Mouse (Mus musculus) liver, adult 2 months (tissue): ENCODE data around the gene Gm42906. TPM values are rescaled to one million over a fixed set of nuclear protein-coding genes. Genes with fewer than 3 reads are reported as not detected.

ENCODE experiments used
- DNase-seq: peaks from one replicate; pipeline ENCODE4 v3.0.0-alpha.2; 2011; ENCODE audit warnings: low read depth, low spot score; ENCODE audit errors: extremely low read depth
- H3K27ac ChIP-seq: fragments of 200-500 bp; replicated peaks from 2 replicates; pipeline ENCODE4 v1.5.1; 2012; ENCODE audit warnings: low read depth, mild to moderate bottlenecking, control low read depth, inconsistent platforms, low read length; ENCODE audit not compliant: insufficient read depth
- H3K27me3 ChIP-seq: fragments of 200-500 bp; 2 replicates; pipeline ENCODE4 v1.6.1; 2012; ENCODE audit warnings: mild to moderate bottlenecking, moderate library complexity, low read length, inconsistent platforms; ENCODE audit not compliant: control insufficient read depth, insufficient read depth
- H3K36me3 ChIP-seq: fragments of 200-500 bp; 2 replicates; pipeline ENCODE4 v1.6.1; 2012; ENCODE audit warnings: low read length, inconsistent platforms; ENCODE audit not compliant: control insufficient read depth, insufficient read depth
- H3K4me1 ChIP-seq: fragments of 200-500 bp; 2 replicates; pipeline ENCODE4 v1.6.1; 2011; ENCODE audit warnings: low read length; ENCODE audit not compliant: control insufficient read depth, insufficient read depth
- H3K4me3 ChIP-seq: fragments of 200-500 bp; 2 replicates; pipeline ENCODE4 v1.5.1; 2011; ENCODE audit warnings: low read depth, mild to moderate bottlenecking, control low read depth, low read length, moderate library complexity; ENCODE audit not compliant: insufficient read depth
- H3K79me2 ChIP-seq: fragments of 200-500 bp; 2 replicates; pipeline ENCODE4 v1.6.1; 2012; ENCODE audit warnings: inconsistent platforms, mild to moderate bottlenecking, low read length, moderate library complexity; ENCODE audit not compliant: control insufficient read depth, insufficient read depth
- H3K9ac ChIP-seq: fragments of 200-500 bp; 2 replicates; pipeline ENCODE4 v1.6.1; 2012; ENCODE audit warnings: low read depth, mild to moderate bottlenecking, control low read depth, inconsistent platforms, low read length
- CTCF ChIP-seq: fragments of 200-500 bp; IDR thresholded peaks from 2 replicates; pipeline ENCODE4 v1.5.1; 2011; ENCODE audit warnings: low read depth, low read length, control low read depth
- POLR2A ChIP-seq: fragments of 200-500 bp; IDR thresholded peaks from 2 replicates; pipeline ENCODE4 v1.6.1; 2011; ENCODE audit warnings: low read length, control low read depth; ENCODE audit not compliant: insufficient read depth; ENCODE audit errors: extremely low read depth
- WGBS: fragments of 180-500 bp; shearing (Covaris S2); methylation state at CpG from one replicate; pipeline ENCODE4 v1.1.7; 2018; 5-methylcytosine and 5-hydroxymethylcytosine counted together
- polyA plus RNA-seq: library from polyadenylated mRNA; depleted of rRNA; stranded (reverse); fragments of >200 nt; gene quantifications from 2 replicates; pipeline ENCODE4 v1.2.3, GENCODE M21; 2012
- total RNA-seq: library from RNA; depleted of rRNA; stranded (reverse); fragments of >200 nt; gene quantifications from 2 replicates; pipeline ENCODE4 v1.2.3, GENCODE M21; 2014

Gm42906 gene
- total and polyA plus RNA-seq, 2 experiments: not detected

GRCm38 (mm10) chr5:151193885-151194520 is 234.0 kb downstream of the Gm42906 start:
- peaks cover 8% of the 10 kb centered on the region for H3K4me1 ChIP-seq
- H3K9ac ChIP-seq: no peak overlapping the region
- H3K27ac ChIP-seq: no peak overlapping the region
- peaks cover 3% of the 10 kb centered on the region; the same call in 1 of the 2 replicates for H3K79me2 ChIP-seq
- no peak for DNase-seq
- no peaks in the 10 kb centered on the region for H3K36me3 ChIP-seq
- TF ChIP-seq CTCF (no peak), POLR2A (no peak)
- H3K27me3 ChIP-seq: no peaks in the 10 kb centered on the region
- WGBS: 82% methylated on average over 3 of the region's 3 CpGs
- no peak overlapping the region for H3K4me3 ChIP-seq

GRCm38 (mm10) chr5:151192266-151192665 is 235.7 kb downstream of the Gm42906 start:
- peaks cover 3% of the 10 kb centered on the region; the same call in 1 of the 2 replicates for H3K79me2 ChIP-seq
- no peak overlapping the region for H3K4me3 ChIP-seq
- no peaks in the 10 kb centered on the region for H3K36me3 ChIP-seq
- no peak overlapping the region for H3K9ac ChIP-seq
- H3K27me3 ChIP-seq: no peaks in the 10 kb centered on the region
- DNase-seq: no peak
- WGBS: 92% methylated on average over 2 of the region's 2 CpGs
- no peak for TF ChIP-seq POLR2A
- H3K27ac ChIP-seq: no peak overlapping the region
- peaks cover 14% of the 10 kb centered on the region for H3K4me1 ChIP-seq

- no peak for DNase-seq
- H3K9ac ChIP-seq: no peak overlapping the region
- no peak for TF ChIP-seq POLR2A
- TF ChIP-seq CTCF: no peak
- peaks cover 22% of the 10 kb centered on the region for H3K4me1 ChIP-seq
- no peak overlapping the region for H3K27ac ChIP-seq
- H3K4me3 ChIP-seq: no peak overlapping the region
- no peaks in the 10 kb centered on the region for H3K36me3 ChIP-seq
- 83% methylated on average over 5 of the region's 5 CpGs for WGBS
- H3K27me3 ChIP-seq: no peaks in the 10 kb centered on the region
- peaks cover 10% of the 10 kb centered on the region; the same call in 1 of the 2 replicates for H3K79me2 ChIP-seq
Observed at GRCm38 (mm10) chr5:151190764-151191163, 237.2 kb downstream of the Gm42906 start.

DNA sequence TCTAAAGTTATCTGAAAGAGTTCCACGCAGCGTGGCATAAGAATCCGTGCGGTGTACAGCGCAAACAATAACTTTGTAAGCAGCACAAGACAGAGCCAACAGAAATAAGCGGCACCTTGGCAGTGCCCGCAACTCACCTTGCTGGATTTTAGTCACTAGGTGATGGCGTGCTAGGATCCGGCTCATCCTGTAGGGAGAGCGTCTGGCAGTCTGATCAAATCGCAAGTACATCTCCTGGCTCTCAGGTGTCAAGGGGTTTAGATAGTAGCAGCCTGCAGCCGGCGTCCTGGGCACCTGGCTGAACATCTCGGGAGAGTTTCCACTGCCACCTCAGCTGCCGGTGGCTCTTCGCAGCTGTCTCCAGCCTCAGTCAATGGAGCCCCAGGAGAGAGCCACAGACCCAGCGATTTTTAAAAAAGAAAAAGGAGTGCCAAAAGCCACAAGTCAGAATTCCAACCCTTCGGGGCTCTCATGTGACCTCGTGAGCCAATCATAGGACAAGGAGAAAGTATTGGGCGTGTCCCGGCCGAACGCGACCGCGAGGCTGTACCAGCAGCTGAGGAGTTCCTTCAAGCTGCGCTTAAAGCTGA is 238.1 kb downstream of the Gm42906 start:
- H3K79me2 ChIP-seq: peaks cover 16% of the 10 kb centered on the region
- peak; percentile 88 for DNase-seq
- 1% methylated on average over 27 of the region's 27 CpGs for WGBS
- peak; percentile 28; the same call in 1 of the 2 replicates for TF ChIP-seq POLR2A
- TF ChIP-seq CTCF: no peak
- H3K4me1 ChIP-seq: peaks cover 23% of the 10 kb centered on the region
- peak overlapping the region; percentile 70 for H3K4me3 ChIP-seq
- peak overlapping the region; percentile 82 for H3K9ac ChIP-seq
- peak overlapping the region; percentile 87 for H3K27ac ChIP-seq
- no peaks in the 10 kb centered on the region for H3K36me3 ChIP-seq
- no peaks in the 10 kb centered on the region for H3K27me3 ChIP-seq

DNA sequence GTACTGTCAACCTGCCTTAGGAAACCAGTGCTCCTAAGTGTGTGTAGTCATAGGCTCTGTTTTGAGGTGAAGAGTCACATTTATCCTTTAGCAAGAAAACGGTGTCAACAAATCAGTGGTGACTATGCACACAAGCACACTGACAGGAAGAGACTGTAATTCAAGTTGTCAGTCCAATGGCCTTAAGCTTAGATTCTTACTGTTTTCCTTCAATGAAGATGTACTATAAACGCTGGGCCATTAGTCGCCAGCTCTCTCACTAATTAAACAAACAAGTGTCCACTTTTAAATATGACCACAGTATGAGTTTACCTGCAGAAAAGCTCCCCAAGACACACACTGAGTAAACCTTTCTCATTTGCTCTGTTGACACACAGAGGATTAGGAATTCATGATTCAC is 238.6 kb downstream of the Gm42906 start:
- peak overlapping the region; percentile 87 for H3K27ac ChIP-seq

DNA sequence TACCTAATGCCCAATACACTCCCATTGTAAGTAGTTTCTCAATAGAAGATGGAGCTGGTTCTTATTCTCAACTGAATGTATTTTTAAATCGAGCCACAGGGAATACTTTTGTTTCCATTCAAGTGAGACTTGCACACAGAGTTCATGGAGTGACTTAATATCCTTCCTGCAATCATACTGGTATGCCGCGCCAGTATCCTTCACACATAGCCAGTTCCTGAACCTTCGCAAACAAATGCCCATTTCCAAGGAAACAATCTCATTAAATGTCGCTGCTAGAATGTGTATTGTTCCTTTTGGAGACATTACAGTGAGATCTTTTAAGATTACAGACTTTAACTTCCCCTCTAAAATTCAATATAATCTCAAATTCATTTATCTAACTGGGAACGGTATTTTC is 239.3 kb downstream of the Gm42906 start:
- peak; percentile 61 for DNase-seq
- no peaks in the 10 kb centered on the region for H3K27me3 ChIP-seq
- no peak for TF ChIP-seq POLR2A
- no peak for TF ChIP-seq CTCF
- H3K4me3 ChIP-seq: peak overlapping the region; percentile 70
- peaks cover 23% of the 10 kb centered on the region for H3K79me2 ChIP-seq
- H3K27ac ChIP-seq: 0 out of 2 replicates have a peak overlapping the region, but pooled peaks have one; percentile 24
- WGBS: 14% methylated on average over 6 of the region's 6 CpGs
- H3K9ac ChIP-seq: peak overlapping the region; percentile 38; the same call in 1 of the 2 replicates
- H3K36me3 ChIP-seq: no peaks in the 10 kb centered on the region
- peaks cover 26% of the 10 kb centered on the region for H3K4me1 ChIP-seq

More for the DNA sequence above, 238.6 kb downstream of the Gm42906 start:
- Histone ChIP-seq H3K27me3 (no peaks in the 10 kb centered on the region), H3K36me3 (no peaks in the 10 kb centered on the region), H3K79me2 (peaks cover 18% of the 10 kb centered on the region), H3K9ac (peak overlapping the region; percentile 82), H3K4me1 (peaks cover 23% of the 10 kb centered on the region), H3K4me3 (peak overlapping the region; percentile 70)
- WGBS: 4% methylated on average over 3 of the region's 3 CpGs
- DNase-seq: peak; percentile 85
- no peak for TF ChIP-seq POLR2A
- TF ChIP-seq CTCF: no peak
